Mouse (Mus musculus) heart, postnatal 0 days (tissue): ENCODE measurements around the gene Gadd45a.

Experiments
- CTCF ChIP-seq: IDR thresholded peaks from 2 replicates; pipeline ENCODE4 v1.5.1; 2016; ENCODE audit warnings: antibody characterized with exemption, control low read depth, low read depth
- EP300 ChIP-seq: IDR thresholded peaks from 2 replicates; pipeline ENCODE4 v1.6.1; 2016; ENCODE audit warnings: antibody characterized with exemption, low read depth

- TF ChIP-seq CTCF (no peak), EP300 (no peak)
These were observed 18.9 kb downstream of the Gadd45a start for GRCm38 (mm10) chr6:67018365-67018764.
